Mouse (Mus musculus) thymus, adult 2 months (tissue): ENCODE measurements around the gene Mdga1.

ENCODE experiments used
- CTCF ChIP-seq: fragments of 200-500 bp; IDR thresholded peaks from 2 replicates; pipeline ENCODE4 v1.5.1; 2012; ENCODE audit warnings: mild to moderate bottlenecking, control low read depth, low read length, moderate library complexity, borderline replicate concordance; ENCODE audit not compliant: control insufficient read depth, poor library complexity, insufficient read depth; ENCODE audit errors: extremely low read depth
- POLR2A ChIP-seq: fragments of 200-500 bp; IDR thresholded peaks from 2 replicates; pipeline ENCODE4 v1.6.1; 2012; ENCODE audit warnings: mild to moderate bottlenecking, low read length, control low read depth, moderate library complexity; ENCODE audit not compliant: control insufficient read depth, poor library complexity, insufficient read depth; ENCODE audit errors: extremely low read depth

DNA sequence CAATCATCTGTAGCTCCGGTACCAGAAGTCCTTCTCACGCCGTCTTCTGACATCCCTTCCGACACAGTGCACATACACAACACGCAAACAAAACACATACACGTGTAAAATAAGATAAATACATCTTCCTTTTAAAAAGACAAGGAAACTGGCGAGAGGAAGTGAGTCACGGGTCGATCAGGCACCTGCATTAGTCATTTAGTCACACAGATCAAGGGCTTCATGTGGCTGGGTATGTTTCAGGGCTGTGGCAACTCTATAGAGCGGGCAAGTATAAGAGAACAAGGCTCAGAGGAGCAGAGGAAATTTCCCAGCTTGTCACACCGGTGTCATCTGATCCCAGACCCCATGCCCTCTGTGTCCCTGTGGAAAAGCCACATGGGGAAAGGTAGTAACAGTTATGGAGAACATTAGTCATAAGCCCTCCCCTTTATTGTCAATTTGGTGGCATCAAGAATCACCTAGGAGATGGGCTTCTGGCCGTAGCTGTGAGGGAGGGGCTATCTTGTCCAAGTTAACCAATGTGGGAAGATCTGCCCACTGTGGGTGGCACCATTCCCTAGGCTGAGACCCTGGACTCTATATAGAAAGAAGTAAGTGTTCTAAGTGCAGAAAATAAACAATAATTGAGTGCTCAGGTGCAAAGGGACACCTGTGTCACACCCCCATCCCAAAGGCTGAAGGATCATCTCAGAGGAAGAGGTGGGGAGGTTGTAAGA, 35.6 kb downstream of the Mdga1 start:
- TF ChIP-seq CTCF (no peak), POLR2A (no peak)
